Mouse (Mus musculus) spleen, embryonic (tissue): ENCODE results near the gene Coq7.

Experiments used
- CTCF ChIA-PET: fragments of 350-600 bp; sonication (Branson Sonifier 250); formaldehyde crosslinking; loops from one replicate; lab custom pipeline; 2022; lab: Charles Lee

Coq7 gene

DNA sequence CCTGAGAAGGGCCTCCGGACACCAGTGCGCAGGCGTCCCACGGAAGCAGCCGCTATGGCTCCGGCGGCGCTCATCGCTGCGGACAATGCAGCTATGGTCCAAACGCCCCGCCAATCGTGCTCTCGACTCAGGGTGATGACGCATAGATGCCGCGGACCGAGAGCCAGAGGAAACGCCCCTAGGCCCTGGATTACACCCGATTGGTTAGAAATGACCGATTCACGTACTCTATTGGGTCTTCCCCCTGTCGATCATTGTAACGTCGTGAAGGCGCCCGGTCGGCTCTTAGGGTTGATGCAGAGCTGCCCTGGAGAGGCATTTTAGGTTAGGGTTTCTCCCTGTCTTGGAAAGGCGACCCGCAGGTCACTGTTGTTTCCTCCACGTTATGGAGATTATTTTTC, at the start of gene Coq7:
Gene Coq7, minus strand, starts transcription at position 179 of the 401 bp plus-strand sequence.
- CTCF ChIA-PET = no interaction called here

DNA sequence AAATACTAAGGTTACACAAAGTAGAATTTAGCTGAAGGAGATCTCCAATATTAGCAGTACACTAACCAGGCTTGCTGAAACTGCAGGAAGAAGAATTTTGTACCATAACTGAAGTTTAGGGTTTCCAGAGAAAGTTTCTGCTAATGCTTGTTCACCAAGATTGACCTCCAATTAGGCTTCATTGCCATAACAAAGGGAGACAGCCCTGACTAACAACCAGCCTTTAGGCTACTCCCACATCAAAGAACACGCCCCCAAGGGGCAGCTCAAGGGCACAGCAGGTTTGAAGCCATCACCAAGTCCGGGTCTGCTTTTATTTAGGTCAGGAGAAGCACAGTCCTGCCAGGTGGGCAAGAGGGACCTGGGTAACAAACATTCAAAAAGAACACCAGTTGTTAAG, 46.8 kb upstream of the Coq7 start:
- CTCF ChIA-PET = no interaction called here

DNA sequence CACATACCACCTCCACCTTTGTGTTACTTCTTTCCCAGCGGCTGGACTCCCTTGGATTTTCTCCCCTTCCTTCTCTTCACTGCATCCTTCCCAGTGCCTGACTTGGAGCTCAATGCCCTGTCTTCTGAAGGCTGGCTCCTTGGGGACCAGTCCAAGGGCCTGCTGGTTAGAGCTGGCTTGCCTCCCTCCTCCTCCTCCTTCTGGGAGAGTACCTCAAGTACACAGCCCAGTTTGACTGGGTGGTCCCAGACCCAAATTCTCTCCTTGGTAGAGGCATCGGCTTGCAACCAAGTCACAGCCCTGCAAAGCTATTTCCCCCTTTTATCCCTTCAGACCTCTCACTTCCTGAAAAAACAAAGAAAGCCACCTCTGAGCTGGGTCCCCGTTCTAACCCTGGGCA, 45.1 kb upstream of the Coq7 start:
- CTCF ChIA-PET = no interaction called here

DNA sequence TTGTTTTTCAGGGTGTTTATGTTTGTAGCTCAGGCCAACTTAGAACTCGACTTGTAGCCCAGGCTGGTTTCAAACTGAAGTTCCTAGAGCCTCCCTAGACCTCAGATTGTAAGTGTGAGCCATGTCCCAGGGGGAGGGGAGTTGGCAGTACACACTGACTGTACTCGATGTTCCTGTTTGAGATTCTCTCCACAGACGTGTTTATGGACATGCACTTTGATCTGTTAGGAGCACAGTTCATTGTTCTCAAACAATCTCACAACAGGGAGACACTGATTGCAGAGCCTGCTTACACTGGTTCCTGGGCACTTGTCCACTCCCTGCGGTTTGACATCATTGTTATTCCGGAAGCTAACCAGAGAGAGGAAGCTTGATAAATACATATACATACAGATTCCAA, 38.9 kb upstream of the Coq7 start:
- CTCF ChIA-PET = no interaction called here

DNA sequence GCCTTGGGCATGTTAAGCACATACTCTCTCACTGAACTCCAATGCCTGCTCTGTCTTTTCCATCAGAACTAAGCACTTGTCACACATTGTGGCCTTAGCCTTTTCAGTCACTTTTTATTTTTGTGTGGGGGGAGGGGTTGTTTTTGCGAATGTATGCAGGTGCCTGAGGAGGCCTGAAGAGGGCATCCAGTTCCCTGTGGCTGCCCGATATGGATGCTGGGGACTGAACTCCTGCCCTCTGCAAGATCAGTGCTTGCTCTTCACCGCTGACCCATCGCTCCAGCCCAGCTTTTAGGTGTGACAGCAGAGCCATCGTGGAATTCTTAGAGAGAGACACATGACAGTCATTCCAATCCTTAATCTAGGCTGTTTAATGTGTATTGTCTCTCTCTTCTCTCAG, 38.2 kb upstream of the Coq7 start:
- CTCF ChIA-PET = no interaction called here

DNA sequence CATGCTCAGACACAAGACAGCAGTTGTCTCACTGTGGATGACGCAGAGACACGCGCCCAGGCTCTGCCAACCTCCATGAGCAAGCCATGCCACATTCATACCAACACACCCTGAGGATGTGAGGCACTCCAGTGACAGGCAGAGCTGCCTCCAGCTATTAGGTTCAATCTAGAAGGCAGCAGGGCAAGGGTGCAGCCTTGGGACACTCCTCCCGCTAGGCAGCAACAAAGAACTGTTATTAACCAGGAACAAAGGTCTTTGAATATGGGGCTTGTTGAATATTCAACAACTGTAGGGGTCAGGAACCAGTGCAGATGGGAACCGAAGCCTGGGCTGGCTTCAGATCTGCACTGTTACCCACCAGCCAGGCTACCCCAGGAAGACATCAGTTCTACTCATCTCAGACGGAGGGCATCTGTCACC, 36.0 kb upstream of the Coq7 start:
- CTCF ChIA-PET = no interaction called here

DNA sequence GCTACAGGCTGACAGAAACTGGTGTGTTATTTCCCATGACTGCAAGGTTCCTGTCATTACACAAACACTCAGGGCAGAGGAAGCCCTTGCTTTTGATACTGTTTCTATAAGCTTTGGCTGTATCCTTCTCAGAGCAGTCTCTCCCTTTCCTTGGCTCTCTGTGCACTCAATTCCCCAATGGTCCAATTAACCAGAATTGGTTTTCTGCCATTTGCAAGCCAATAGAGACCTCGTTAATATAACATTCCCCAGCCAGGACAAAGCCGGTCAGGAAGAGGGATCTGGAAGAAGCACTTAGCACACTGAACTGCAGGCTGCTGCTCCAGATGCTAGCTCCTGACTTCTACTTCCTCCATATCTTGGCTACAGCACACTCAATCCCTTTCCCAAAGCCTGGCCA, 21.1 kb upstream of the Coq7 start:
- CTCF ChIA-PET = no interaction called here

DNA sequence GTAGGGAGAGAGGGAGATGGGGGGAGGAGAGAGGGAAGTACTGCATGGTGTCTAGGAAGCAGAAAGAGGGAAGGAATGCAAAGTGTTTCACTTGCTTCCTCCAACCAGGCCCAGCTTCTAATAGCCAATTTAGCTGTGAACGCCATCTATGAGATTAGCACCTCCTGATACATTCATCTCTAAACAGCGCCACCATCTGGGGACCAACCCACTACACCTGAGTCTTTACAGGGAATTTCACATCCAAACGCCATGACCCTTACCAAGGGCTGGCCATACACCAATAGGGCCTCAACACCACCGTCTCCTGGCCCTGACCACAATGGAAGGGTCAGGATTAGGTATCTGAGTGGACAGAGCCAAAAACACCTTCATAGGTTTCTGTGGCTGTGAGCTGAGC, 20.7 kb upstream of the Coq7 start:
- CTCF ChIA-PET = no interaction called here

DNA sequence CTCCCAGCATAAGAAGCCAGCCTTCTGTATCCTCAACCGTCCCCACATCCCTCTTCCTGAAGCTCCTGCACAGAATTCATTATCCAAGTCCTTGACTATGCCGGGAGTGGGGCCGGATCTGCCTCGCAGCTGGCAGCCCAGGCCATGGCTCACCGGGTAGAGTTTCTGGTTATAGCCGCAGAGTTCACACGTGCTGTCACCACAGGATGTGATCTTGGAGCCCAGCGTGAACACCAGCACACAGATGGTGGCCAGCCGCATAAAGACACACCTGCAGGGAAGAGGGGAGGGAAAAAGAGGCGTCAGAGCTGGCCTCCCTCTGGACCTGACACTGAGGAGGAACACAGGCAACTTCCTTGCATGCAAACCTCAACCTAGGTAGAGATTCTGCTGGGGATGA, 14.3 kb upstream of the Coq7 start:
- CTCF ChIA-PET = interaction anchor here (0.6 kb wide), 1 partner anchor 292 kb away, joined by 5 read pairs; no protein-coding TSS in a partner anchor

DNA sequence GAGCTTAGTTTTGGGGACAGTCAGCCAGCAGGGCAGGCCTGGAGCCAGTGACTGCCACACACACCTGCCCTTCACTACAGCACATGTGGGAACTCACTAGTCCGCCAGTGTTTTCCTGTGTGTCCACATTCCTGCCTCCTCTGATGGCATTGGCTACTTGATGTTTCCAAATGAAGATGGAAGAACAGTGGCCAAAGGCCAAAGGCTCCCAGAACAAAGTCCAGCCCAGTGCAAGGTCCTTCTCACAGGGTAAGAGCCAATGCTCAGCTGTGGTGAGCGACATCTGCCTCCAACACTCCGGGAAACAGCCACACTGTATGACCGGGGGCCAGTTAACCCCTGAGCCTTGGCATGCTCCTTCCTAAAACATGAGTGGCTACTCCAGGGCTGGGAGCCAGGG, 11.0 kb upstream of the Coq7 start:
- CTCF ChIA-PET = no interaction called here

DNA sequence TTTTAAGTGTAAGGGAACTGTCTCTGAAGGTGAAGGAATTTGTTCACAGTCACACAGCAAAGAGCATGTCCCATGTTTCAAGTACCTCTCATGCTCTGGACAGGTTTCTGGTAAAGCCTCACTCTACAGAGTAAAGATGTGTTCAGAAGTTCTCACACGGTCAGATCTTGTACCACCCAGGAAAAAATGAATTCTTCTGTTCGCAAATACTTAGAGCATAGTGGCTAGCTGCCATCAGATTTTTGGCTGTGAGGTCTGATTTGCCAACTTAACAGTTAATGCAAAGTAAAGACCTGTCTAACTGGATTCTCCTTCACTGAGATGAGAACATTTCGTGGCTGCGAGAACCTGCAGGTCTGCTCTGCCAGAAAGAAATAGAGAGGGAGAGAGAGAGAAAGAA, 1.9 kb upstream of the Coq7 start:
- CTCF ChIA-PET = no interaction called here

DNA sequence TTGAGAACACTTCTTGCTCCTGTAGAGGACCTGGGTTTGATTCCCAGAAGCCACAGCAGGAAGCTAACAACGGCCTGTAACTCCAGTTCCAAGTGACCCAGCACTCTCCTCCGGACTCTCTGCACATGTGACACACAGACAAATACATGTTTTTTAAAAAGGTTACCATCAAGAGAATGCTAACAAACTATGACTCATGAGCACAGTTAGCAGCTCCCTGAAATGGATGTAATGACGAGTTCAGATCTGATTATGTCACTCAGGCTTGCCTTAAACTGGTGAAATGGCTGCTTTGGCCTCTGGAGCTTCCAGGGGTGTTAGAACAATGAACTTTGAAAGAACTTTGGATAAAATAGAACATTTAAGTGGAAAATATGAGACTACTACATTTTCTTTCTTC, 1.2 kb upstream of the Coq7 start:
- CTCF ChIA-PET = no interaction called here

DNA sequence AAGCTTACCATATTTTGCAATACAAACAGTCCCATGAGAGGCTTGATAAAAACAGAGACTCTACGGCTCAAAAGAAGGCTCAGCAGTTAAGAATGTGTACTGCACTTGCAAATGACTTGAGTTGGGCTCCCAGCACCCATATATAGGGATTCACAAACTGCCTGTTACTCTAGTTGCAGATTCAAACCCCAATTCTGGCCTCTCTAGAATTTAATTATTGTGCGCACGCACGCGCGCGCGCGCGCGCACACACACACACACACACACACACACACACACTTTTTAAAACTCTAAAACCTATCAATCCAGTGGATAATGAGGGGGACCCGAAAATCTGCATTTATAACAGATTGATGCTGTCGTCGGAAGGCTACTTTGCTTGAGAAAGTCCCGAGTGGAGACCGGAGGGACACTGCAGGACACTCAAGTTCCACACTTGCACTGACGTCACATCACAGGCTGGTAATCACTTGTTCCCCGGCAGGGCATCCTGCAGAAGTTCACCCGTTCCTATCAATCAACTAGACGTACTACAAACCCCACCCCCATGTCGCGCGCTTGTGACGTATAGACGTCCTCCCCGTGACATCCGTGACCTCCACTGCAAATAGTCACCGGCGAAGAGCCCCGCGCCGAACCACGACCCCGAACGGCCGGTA, 508 bp downstream of the Coq7 start:
- CTCF ChIA-PET = no interaction called here

DNA sequence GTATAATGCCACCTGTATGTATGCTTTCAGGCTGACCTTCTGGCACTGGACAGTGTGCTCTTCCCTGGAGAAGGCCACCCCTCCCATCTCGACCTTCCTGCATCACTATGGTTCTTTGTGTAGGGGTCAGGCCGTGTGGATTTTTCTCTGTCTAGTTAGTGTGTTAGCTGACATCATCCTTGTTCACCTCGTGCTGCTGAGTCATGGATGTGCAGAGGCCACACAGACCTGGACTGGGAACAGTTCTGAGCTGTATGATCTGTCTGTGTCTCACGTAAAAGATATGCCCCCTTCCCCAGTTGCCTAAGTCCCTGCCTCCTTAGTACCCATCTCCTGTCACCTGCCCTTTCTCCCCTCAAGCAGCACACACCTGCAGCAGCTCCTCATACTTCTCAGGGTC, 6.2 kb downstream of the Coq7 start:
- CTCF ChIA-PET = no interaction called here

DNA sequence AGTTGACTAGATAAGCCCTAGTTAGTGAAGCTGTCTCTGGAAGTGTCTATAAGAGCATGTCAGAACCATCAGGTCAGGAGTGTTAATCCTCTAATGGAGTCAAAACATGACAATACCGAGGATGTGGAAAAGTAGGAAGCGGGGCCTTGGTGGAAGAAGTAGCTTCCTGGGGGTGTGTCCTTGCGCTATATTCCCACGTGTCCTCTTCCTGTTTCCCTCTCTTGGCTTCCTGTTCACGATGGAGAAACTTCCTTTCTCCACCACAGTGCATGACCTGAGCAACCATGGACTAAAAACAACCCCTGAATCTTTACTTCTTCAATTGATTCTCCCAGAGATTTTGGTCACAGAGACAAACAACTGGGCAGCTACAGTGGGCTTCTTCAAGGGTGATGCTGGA, 11.1 kb downstream of the Coq7 start:
- CTCF ChIA-PET = no interaction called here

DNA sequence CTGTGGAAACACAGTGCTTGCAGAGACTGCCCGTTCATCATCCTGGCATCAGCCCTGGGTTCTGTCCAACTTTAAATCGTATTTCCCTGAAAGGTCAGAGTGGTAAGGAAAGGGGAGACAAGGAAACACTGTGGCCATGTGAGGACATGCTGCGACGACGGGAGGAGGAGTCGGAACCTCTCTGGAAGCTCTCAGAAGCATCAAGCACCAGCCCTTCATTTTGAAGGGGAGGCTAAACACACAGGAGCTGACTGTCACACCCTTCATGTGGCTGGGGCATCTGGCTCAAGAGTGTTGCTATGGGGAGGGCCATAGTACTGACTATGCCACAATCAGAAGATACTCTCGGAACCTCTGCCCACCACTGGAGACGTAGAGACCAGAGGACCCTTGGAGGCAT, 13.5 kb downstream of the Coq7 start:
- CTCF ChIA-PET = interaction anchor here (0.6 kb wide), 1 partner anchor 66 kb away, joined by 9 read pairs; no protein-coding TSS in a partner anchor

DNA sequence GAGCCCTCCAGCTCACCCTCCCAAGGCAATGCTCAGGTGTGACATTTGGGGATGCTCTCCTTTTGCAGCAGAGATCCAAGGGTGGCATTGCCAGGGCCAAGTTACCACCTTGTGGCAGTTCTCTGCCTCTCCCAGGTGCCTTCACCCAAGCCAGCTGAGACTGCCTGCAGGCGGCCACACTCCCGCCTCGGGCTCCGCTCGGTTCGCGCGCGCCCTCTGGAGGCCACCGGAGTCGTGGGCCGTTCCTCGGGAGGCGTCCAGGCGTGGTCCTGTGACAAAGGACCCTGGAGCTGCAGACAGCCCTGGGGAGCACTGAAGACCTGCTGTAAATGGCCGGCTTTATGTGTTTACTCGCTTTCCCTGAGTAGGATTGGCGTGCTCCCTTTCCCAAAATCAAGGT, 14.5 kb downstream of the Coq7 start:
- CTCF ChIA-PET = no interaction called here

DNA sequence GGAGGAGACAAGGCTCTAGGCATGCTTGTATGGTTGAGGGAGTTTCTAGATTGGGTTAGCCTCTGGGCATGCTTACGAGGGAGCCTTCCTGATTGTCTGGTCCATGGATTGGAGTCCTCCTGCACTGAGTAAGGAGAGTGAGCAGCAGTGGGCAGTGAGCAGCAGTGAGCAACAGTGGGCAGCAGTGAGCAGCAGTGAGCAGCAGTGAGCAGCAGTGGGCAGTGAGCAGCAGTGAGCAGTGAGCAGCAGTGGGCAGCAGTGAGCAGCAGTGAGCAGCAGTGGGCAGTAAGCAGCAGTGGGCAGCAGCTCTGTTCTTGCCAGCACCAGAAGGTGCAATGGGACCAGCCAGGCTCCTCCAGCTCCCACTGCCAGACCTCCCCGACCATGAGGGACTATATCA, 15.3 kb downstream of the Coq7 start:
- CTCF ChIA-PET = interaction anchor here (0.7 kb wide), 1 partner anchor 79 kb away, joined by 6 read pairs; no protein-coding TSS in a partner anchor

DNA sequence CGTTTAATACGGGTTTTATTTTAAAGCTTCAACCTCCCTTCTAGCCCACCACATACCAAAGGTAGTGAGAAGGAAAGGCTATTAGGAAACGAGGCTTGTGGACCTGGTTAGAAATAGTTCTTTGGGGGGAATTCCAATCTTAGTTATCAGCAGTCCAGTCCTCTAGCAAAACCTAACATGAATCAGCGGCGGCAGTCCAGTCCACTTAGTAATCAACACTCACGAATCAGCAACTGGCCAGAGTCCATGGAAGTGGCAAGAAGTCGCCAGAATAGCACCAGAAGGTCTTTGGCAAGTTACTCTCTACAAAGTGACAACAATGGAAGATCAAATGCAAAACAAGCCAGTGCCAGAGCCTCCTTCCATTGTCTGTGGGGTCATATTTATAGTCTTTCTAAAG, 24.6 kb downstream of the Coq7 start:
- CTCF ChIA-PET = no interaction called here

DNA sequence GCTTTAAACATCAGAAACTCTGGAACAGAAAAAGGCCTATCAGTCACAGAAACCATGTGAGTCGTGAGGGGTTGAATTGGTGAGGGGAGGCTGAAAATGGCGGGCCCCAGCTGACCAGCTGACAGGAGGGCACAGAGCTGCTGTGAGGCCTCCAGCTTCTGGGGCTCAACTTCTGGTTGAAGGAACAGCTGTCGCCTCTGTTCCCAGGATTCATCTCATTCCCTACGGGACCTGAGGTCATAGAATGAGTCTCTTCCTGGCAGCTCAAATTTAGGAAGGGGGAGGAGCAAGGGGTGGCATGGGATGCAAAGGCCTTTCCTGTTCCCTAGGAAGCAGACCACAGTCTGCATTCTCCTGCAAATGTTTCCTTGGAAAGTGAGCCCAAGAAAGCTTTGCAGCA, 29.3 kb downstream of the Coq7 start:
- CTCF ChIA-PET = no interaction called here

DNA sequence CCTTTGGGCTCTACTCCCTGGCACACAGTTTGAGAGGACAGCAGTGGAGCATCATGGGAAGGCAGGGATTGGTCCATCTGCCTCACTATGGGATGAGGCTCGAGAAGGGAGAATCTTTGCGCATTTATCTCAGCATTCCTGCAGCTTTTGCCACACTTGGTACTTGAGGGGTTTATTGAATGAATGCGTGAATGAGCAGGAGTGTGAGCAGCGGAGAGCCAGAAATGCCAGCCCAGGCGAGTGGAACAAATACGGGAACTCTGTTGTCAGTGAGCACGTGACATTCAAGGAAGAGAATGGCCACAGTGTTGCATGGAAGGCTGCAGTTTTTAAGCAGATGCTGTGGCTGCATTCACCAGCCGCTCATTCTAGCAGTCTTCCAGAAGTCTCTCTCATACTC, 30.8 kb downstream of the Coq7 start:
- CTCF ChIA-PET = no interaction called here

DNA sequence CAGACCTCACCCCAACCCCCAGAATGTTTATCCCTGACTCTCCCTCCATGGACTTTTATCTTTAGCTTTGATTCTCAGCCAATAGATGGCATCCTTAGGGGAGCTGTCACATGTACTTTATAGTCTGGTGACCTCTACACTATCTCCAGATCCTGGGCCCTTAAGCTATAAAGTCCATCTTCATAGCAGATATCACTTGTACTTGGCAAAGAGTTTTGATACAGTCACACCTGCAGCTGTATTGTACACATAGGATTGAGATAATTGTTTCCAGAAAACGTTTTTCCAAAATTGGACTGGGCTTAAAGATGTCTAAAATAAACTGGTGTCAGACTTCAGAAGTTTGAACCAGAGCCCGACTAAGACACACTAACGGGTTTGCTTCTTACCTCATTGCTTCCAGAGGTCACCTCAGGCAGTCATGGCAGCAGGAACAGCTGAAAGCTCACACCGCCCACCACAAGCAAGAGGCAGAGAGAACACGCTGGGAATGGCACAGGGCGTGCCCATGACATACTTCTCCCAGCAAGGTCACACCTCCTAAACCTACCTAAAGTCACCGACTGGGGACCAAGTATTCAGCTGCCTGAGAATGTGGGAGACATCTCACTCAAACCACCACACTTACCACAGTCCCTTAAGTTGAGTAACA, 33.2 kb downstream of the Coq7 start:
- CTCF ChIA-PET = no interaction called here

DNA sequence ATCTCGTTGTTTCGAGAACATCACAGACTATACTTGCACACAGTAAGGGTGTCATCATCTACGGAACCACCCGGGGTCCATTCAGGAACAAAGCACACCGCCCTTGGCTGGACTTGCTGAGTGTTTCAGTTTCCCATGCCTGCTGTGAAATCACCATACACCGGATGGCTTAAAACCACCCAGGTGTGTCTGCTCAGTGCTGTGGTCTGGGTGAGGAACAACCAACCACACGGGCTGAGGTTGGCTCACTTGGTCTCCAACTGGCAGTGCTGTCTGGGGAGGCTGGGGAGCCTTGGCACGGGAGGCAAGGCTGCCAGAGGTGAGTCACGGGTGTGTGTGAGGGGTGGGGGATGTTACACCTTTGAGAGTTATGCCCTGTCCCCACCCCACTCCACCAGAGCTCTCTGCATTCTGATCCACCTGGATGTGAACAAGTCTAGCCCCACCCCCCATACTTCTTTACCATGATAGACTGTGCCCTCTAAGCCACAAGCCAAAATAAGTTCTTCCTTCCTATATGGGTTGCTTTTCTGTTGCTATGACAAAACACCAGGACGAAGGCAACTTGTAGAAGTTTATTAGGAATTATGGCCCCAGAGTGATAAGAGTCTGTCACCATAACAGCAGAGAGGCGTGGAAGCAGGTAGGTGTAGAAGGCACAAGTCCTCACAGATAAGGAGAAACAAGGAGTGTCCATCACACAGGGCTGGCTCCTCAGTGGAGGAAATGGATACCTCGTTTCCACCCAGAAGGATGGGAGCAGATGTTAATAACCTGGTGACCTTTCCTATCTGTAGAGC, 34.0 kb downstream of the Coq7 start:
- CTCF ChIA-PET = no interaction called here
